Mouse (Mus musculus): Measurements from ENCODE around the gene Sipa1l2.

Gene Sipa1l2

GRCm38 (mm10) chr8:125391271-125391670 is 178.3 kb downstream of the Sipa1l2 start:
- DNase-seq: no peak

GRCm38 (mm10) chr8:125390506-125390895 is 179.1 kb downstream of the Sipa1l2 start:
- no peak for DNase-seq

- DNase-seq: peak; percentile 99
These were observed 179.7 kb downstream of the Sipa1l2 start for GRCm38 (mm10) chr8:125389756-125390505.

- peak; percentile 87 for DNase-seq
These were observed 180.3 kb downstream of the Sipa1l2 start for GRCm38 (mm10) chr8:125389280-125389679.

- no peak for DNase-seq
These were observed 181.0 kb downstream of the Sipa1l2 start for GRCm38 (mm10) chr8:125388404-125389180.

- peak; percentile 54 for DNase-seq
These were observed 184.0 kb downstream of the Sipa1l2 start for GRCm38 (mm10) chr8:125385519-125386150.

- no peak for DNase-seq
These were observed 184.9 kb downstream of the Sipa1l2 start for GRCm38 (mm10) chr8:125384551-125385183.

- DNase-seq: no peak
These were observed 187.9 kb downstream of the Sipa1l2 start for GRCm38 (mm10) chr8:125381674-125382073.

GRCm38 (mm10) chr8:125379939-125380338 is 189.7 kb downstream of the Sipa1l2 start:
- DNase-seq: no peak

- no peak for DNase-seq
These were observed 190.5 kb downstream of the Sipa1l2 start for GRCm38 (mm10) chr8:125379156-125379555.

GRCm38 (mm10) chr8:125377704-125378103 is 191.9 kb downstream of the Sipa1l2 start:
- DNase-seq: no peak

GRCm38 (mm10) chr8:125376448-125376845 is 193.2 kb downstream of the Sipa1l2 start:
- no peak for DNase-seq

GRCm38 (mm10) chr8:125375659-125376447 is 193.8 kb downstream of the Sipa1l2 start:
- no peak for DNase-seq

GRCm38 (mm10) chr8:125372596-125372995 is 197.0 kb downstream of the Sipa1l2 start:
- no peak for DNase-seq

- no peak for DNase-seq
These were observed 199.9 kb downstream of the Sipa1l2 start for GRCm38 (mm10) chr8:125369491-125370236.

GRCm38 (mm10) chr8:125368341-125369035 is 201.1 kb downstream of the Sipa1l2 start:
- DNase-seq: no peak
